Mouse (Mus musculus): Measurements from ENCODE around the gene Mettl21e. TPM values are rescaled to one million over a fixed set of nuclear protein-coding genes. Genes with fewer than 3 reads are reported as not detected.

Gene Mettl21e
- total RNA-seq, 2 experiments from 2014 or later: not detected

Other genes with a start within 250 kb of the Mettl21e start
- under 1 TPM; 0.49 to 0.50 TPM for gene Mettl21c, start 198.9 kb downstream of the Mettl21e start, total RNA-seq (2021)
- gene Gm8251, start 157.0 kb downstream of the Mettl21e start, total RNA-seq (2021): not detected
- gene Tex30, start 116.5 kb downstream of the Mettl21e start, total RNA-seq (2021): 10 to 100 TPM in 1 of 2 experiments, 1 to 10 TPM in 1; 6.8 to 13.1 TPM
- gene Kdelc1, start 100.2 kb downstream of the Mettl21e start, total RNA-seq (2021): 10 to 100 TPM; 11.6 to 13.1 TPM
- gene Bivm, start 100.0 kb downstream of the Mettl21e start, total RNA-seq (2021): 10 to 100 TPM; 37.3 to 41.6 TPM
- 10 to 100 TPM; 22.2 to 25.3 TPM for gene Ercc5, start 71.2 kb downstream of the Mettl21e start, total RNA-seq (2021)

All from layer of hippocampus, postnatal 10 days (tissue).